Mouse (Mus musculus) CH12.LX (cell line): ENCODE results near the gene Slc43a3. TPM values are rescaled to one million over a fixed set of nuclear protein-coding genes. Genes with fewer than 3 reads are reported as not detected.

ENCODE experiments used
- DNase-seq: peaks from one replicate; pipeline ENCODE4 v3.0.0-alpha.2; 2013; ENCODE audit errors: extremely low read depth
- H3K27ac ChIP-seq: 2 replicates; pipeline ENCODE4 v1.5.1; 2012; ENCODE audit warnings: low read depth, mild to moderate bottlenecking, control low read depth, moderate library complexity; ENCODE audit not compliant: insufficient read depth
- H3K27me3 ChIP-seq: replicated peaks from 2 replicates; pipeline ENCODE3; 2012; ENCODE audit warnings: inconsistent platforms
- H3K36me3 ChIP-seq, 2 experiments: replicated peaks in 1 of 2; 2 replicates each; pipeline versions ENCODE3 to v1.6.1; 2012; ENCODE audit warnings: inconsistent platforms in 1 of 2, low read length in 1 of 2, mild to moderate bottlenecking in 1 of 2, mixed read lengths in 1 of 2, moderate library complexity in 1 of 2; ENCODE audit not compliant: control insufficient read depth in 1 of 2, insufficient read depth in 1 of 2
- H3K4me1 ChIP-seq, 2 experiments: 2 replicates each; pipeline ENCODE4 v1.6.1; 2012; ENCODE audit warnings: inconsistent platforms in 1 of 2, moderate library complexity in 1 of 2; ENCODE audit not compliant: insufficient read depth in 2 of 2, control insufficient read depth in 1 of 2
- H3K4me2 ChIP-seq: 2 replicates; pipeline ENCODE4 v1.6.1; 2012; ENCODE audit warnings: low read depth, mild to moderate bottlenecking, control low read depth; ENCODE audit not compliant: poor library complexity, insufficient read depth, severe bottlenecking
- H3K4me3 ChIP-seq, 3 experiments: fragments of 150-350 bp in 1 of 3; sonication (generic) in 1 of 3; replicated peaks in 1 of 3; 2 replicates each; pipeline versions ENCODE3 to v1.5.1; 2011 to 2012; ENCODE audit warnings: low read depth in 2 of 3, low read length in 2 of 3, mild to moderate bottlenecking in 2 of 3, moderate library complexity in 2 of 3, control low read depth in 1 of 3, improper control_type of control experiment in 1 of 3, inconsistent platforms in 1 of 3, mixed read lengths in 1 of 3; ENCODE audit not compliant: poor library complexity in 1 of 3
- H3K79me2 ChIP-seq: replicated peaks from 2 replicates; pipeline ENCODE4 v1.6.1; 2012; ENCODE audit warnings: mild to moderate bottlenecking, moderate library complexity; ENCODE audit not compliant: control insufficient read depth, poor library complexity, insufficient read depth, severe bottlenecking; ENCODE audit errors: extremely low read depth
- H3K9ac ChIP-seq: 2 replicates; pipeline ENCODE4 v1.6.1; 2012; ENCODE audit warnings: low read depth, mild to moderate bottlenecking, control low read depth, moderate library complexity; ENCODE audit not compliant: insufficient read depth
- H3K9me3 ChIP-seq: replicated peaks from 2 replicates; pipeline ENCODE3; 2012; ENCODE audit warnings: low read length, inconsistent platforms, mixed read lengths
- BHLHE40 ChIP-seq: IDR thresholded peaks from 2 replicates; pipeline ENCODE4 v1.6.1; 2011; ENCODE audit warnings: mild to moderate bottlenecking, low read depth, low read length, improper control_type of control experiment
- CHD2 ChIP-seq: IDR thresholded peaks from 2 replicates; pipeline ENCODE4 v1.6.1; 2011; ENCODE audit warnings: low read length, improper control_type of control experiment
- E2F4 ChIP-seq: IDR thresholded peaks from 2 replicates; pipeline ENCODE4 v1.6.1; 2011; ENCODE audit warnings: low read depth, low read length, improper control_type of control experiment; ENCODE audit not compliant: insufficient replicate concordance
- ETS1 ChIP-seq: conservative IDR thresholded peaks from 2 replicates; pipeline ENCODE4 v1.6.1; 2012; ENCODE audit warnings: low read depth, mild to moderate bottlenecking, inconsistent platforms, low read length, improper control_type of control experiment, moderate library complexity
- GABPA ChIP-seq: IDR thresholded peaks from 2 replicates; pipeline ENCODE4 v1.6.1; 2012; ENCODE audit warnings: low read depth, low read length, improper control_type of control experiment, inconsistent platforms; ENCODE audit not compliant: insufficient replicate concordance
- HCFC1 ChIP-seq: IDR thresholded peaks from 2 replicates; pipeline ENCODE4 v1.6.1; 2012; ENCODE audit warnings: low read depth, mild to moderate bottlenecking, inconsistent platforms, low read length, improper control_type of control experiment
- JUN ChIP-seq: IDR thresholded peaks from 2 replicates; pipeline ENCODE4 v1.6.1; 2011; ENCODE audit warnings: low read depth, mild to moderate bottlenecking, low read length, improper control_type of control experiment, moderate library complexity; ENCODE audit not compliant: insufficient read depth
- KAT2A ChIP-seq: IDR thresholded peaks from 2 replicates; pipeline ENCODE4 v1.6.1; 2012; ENCODE audit warnings: low read length, improper control_type of control experiment, inconsistent platforms; ENCODE audit not compliant: insufficient replicate concordance
- MAFK ChIP-seq: IDR thresholded peaks from 2 replicates; pipeline ENCODE4 v1.6.1; 2011; ENCODE audit warnings: low read length, improper control_type of control experiment; ENCODE audit not compliant: insufficient replicate concordance
- MAX ChIP-seq: IDR thresholded peaks from 2 replicates; pipeline ENCODE4 v1.6.1; 2011; ENCODE audit warnings: low read length, improper control_type of control experiment
- MXI1 ChIP-seq: IDR thresholded peaks from 2 replicates; pipeline ENCODE4 v1.6.1; 2011; ENCODE audit warnings: mild to moderate bottlenecking, low read depth, low read length, improper control_type of control experiment
- MYC ChIP-seq: IDR thresholded peaks from 2 replicates; pipeline ENCODE4 v1.6.1; 2011; ENCODE audit warnings: low read depth, mild to moderate bottlenecking, improper control_type of control experiment, low read length
- RAD21 ChIP-seq: IDR thresholded peaks from 2 replicates; pipeline ENCODE4 v1.6.1; 2011; ENCODE audit warnings: low read depth, mild to moderate bottlenecking, low read length, improper control_type of control experiment, moderate library complexity
- RCOR1 ChIP-seq: conservative IDR thresholded peaks from 2 replicates; pipeline ENCODE4 v1.6.1; 2012; ENCODE audit warnings: low read depth, mild to moderate bottlenecking, inconsistent platforms, low read length, improper control_type of control experiment
- TCF12 ChIP-seq: IDR thresholded peaks from 2 replicates; pipeline ENCODE4 v1.6.1; 2014; ENCODE audit warnings: low read depth, mild to moderate bottlenecking, inconsistent platforms, low read length, improper control_type of control experiment
- USF1 ChIP-seq: IDR thresholded peaks from 2 replicates; pipeline ENCODE4 v1.6.1; 2014; ENCODE audit warnings: low read depth, mild to moderate bottlenecking, inconsistent platforms, low read length, improper control_type of control experiment
- USF2 ChIP-seq: conservative IDR thresholded peaks from 2 replicates; pipeline ENCODE4 v1.6.1; 2011; ENCODE audit warnings: low read depth, low read length, improper control_type of control experiment
- ZC3H11A ChIP-seq: IDR thresholded peaks from 2 replicates; pipeline ENCODE4 v1.6.1; 2012; ENCODE audit warnings: low read depth, mild to moderate bottlenecking, inconsistent platforms, low read length, improper control_type of control experiment
- ZNF384 ChIP-seq: IDR thresholded peaks from 2 replicates; pipeline ENCODE4 v1.6.1; 2012; ENCODE audit warnings: low read depth, low read length, improper control_type of control experiment, inconsistent platforms
- dilution Hi-C: fragments of 300-500 bp; cut with MboI; formaldehyde crosslinking; loops from 2 replicates; pipeline ENCODE4 v1.14.3; 2020; ENCODE audit warnings: low sequenced_read_pairs; ENCODE audit not compliant: extremely low pct_unique_long_range_greater_than_20kb, extremely low pct_ligation_motif_present
- in situ Hi-C: fragments of 300-500 bp; cut with MboI; formaldehyde crosslinking; loops from 3 replicates; pipeline ENCODE4 v1.14.3; 2019; ENCODE audit warnings: low sequenced_read_pairs, low pct_ligation_motif_present, low pct_unique_long_range_greater_than_20kb, mixed read lengths
- polyA plus RNA-seq: library from polyadenylated mRNA; unstranded; fragments of >175 nt; gene quantifications from 2 replicates; pipeline ENCODE4 v1.2.1, GENCODE M21; 2012; ENCODE audit warnings: low read depth; ENCODE audit not compliant: insufficient read length
- total RNA-seq, 2 experiments: library from RNA; depleted of rRNA; stranded (reverse); fragments of 300-350 nt in 1 of 2; fragments of >200 nt in 1 of 2; gene quantifications; 2 replicates each; pipeline ENCODE4 v1.2.3; 2012 to 2014

The Slc43a3 gene
- total and polyA plus RNA-seq, 3 experiments: 136 to 174 (median 163) TPM

DNA sequence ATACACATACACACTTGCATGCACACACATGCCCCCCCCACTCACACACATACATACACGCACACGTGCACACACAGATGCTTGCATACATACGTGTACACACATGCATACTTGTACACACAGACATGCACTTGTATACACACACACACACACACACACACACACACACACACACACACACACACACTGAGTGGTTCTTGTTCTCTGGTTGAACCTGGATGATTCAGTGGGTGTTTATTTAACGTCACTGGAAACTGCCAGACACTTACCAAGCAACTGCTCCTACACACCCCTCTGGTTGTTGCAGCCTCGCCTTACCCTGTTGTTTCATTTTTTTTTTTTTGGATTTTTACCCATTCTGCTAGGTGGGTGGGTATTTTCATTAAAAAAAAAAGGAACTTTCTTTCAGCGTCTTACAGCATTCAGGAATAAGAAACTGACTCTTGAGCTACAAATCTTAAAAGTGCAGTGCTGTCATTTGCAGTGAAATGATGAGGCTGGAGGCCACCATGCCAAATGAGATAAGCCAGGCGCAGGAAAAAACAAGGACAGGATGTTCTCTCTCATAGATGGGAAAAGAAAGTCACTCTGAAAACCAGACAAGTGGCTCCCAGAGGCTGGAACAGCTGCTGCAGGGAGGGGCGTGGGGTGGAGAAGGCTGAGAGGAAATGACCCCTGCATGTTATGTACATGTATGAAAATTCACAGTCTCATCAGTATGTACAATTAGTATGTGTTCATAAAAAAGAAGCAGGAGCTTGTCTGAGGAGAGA, 19.6 kb upstream of the Slc43a3 start:
- in situ Hi-C loops (no loop called here), dilution Hi-C loops (no loop called here)
- Histone ChIP-seq H3K9me3 (no peaks in the 10 kb centered on the region), H3K4me3 (no peak overlapping the region), H3K79me2 (no peaks in the 10 kb centered on the region), H3K36me3 (no peaks in the 10 kb centered on the region), H3K27ac (no peak overlapping the region), H3K4me1 (peaks cover 2 to 11% of the 10 kb centered on the region in 2 experiments; a peak in 1 of 4 replicates), H3K27me3 (no peaks in the 10 kb centered on the region)
- no peak for TF ChIP-seq ZNF384
- TF ChIP-seq MYC: no peak
- TF ChIP-seq ETS1: no peak
- no peak for TF ChIP-seq MAFK
- TF ChIP-seq KAT2A: no peak
- TF ChIP-seq TCF12: no peak
- TF ChIP-seq, all 38 proteins: peak for 0
- Histone ChIP-seq H3K4me2 (no peak overlapping the region), H3K9ac (no peak overlapping the region)
- no peak for DNase-seq

DNA sequence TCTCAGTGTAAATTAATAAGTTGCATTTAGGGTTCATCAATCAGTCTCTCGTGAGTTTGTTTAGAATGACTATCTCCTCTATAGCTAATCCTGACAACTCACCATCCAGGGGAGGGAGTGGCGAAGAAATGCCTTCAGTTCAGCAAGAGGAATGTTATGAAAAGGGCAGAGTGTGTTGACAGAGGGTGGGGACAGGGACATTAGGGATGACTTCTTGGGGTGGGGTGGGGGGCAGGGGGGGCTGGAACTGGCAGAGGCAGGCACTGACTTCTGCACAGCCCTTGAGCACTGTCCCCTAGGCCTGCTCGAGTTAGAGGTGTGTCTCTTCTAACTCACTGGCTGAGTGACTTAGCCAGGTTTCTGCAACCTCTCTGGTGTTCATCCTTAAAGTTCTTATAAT, 18.2 kb upstream of the Slc43a3 start:
- no peak overlapping the region for H3K9ac ChIP-seq
- H3K4me3 ChIP-seq: no peak overlapping the region
- H3K27ac ChIP-seq: no peak overlapping the region
- H3K4me2 ChIP-seq: no peak overlapping the region
- DNase-seq: no peak
- dilution Hi-C loops (no loop called here), in situ Hi-C loops (no loop called here)
- no peaks in the 10 kb centered on the region for H3K36me3 ChIP-seq
- no peak for TF ChIP-seq E2F4
- TF ChIP-seq USF2: no peak
- no peak for TF ChIP-seq GABPA
- TF ChIP-seq CHD2: no peak
- TF ChIP-seq ZC3H11A: no peak
- TF ChIP-seq USF1: no peak
- no peak for TF ChIP-seq JUN
- TF ChIP-seq RCOR1: no peak
- no peak for TF ChIP-seq MXI1
- no peak for TF ChIP-seq BHLHE40
- no peak for TF ChIP-seq RAD21
- no peak for TF ChIP-seq HCFC1
- TF ChIP-seq KAT2A: no peak
- no peak for TF ChIP-seq MAX
- H3K4me1 ChIP-seq: peaks cover under 1 to 5% of the 10 kb centered on the region in 2 experiments; a peak in 1 of 4 replicates
- H3K9me3 ChIP-seq: no peaks in the 10 kb centered on the region
- no peaks in the 10 kb centered on the region for H3K27me3 ChIP-seq
- no peaks in the 10 kb centered on the region for H3K79me2 ChIP-seq
